Mouse (Mus musculus) lung, adult 2 months (tissue): ENCODE results near the gene Ctbp2.

Source experiments
- CTCF ChIP-seq: fragments of 200-500 bp; IDR thresholded peaks from 2 replicates; pipeline ENCODE4 v1.5.1; 2011; ENCODE audit warnings: mild to moderate bottlenecking, low read length, control low read depth; ENCODE audit not compliant: insufficient read depth
- POLR2A ChIP-seq: fragments of 200-500 bp; IDR thresholded peaks from 2 replicates; pipeline ENCODE4 v1.6.1; 2011; ENCODE audit warnings: low read depth, mild to moderate bottlenecking, control low read depth, low read length, borderline replicate concordance; ENCODE audit errors: extremely low read depth

DNA sequence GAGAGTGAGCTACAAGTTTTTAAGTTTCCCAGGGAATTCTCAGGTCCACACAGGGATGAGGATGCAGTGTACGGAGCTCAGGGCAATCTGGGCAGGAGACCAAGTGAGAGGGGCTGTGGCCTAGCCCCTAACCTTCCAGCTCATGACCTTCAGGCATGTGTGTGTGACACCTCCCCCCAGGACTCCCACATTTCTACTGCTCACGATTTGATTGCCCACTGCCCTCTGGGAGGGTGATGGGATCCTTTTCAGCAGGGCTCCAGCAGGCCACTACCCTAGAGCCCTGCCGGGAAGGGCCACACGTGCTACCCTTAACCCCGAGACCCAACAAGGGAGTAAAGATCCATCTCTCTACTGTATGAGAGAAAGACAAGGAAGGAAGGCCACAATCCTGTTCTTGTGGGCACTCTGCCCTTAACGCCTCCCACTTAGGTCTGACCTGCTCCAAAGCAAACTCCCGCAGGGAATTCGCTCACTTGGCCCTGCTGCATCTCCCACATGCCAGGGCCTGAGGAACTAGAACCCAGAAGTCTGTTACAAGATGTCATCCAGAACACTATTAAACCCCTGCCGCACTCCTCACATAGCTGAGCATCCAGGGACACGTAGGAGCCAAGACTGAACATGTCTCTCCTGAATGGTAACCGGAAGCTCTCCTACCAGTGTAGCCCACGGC lies 25.9 kb downstream of the Ctbp2 start:
- TF ChIP-seq CTCF (no peak), POLR2A (no peak)
